Mouse (Mus musculus) kidney, embryonic 14.5 days (tissue): Measurements from ENCODE around the gene Btaf1. TPM values are rescaled to one million over a fixed set of nuclear protein-coding genes. Genes with fewer than 3 reads are reported as not detected.

ENCODE experiments used
- ATAC-seq: fragments of 200-750 bp; cut with Nextera tagmentation; 2 replicates; pipeline ENCODE4 v1.8.0; 2017; ENCODE audit warnings: moderate number of reproducible peaks, mild to moderate bottlenecking, moderate TSS enrichment, moderate library complexity; ENCODE audit not compliant: low FRiP score, low TSS enrichment
- H3K27ac ChIP-seq: fragments of 300-500 bp; sonication (generic); 2 replicates; pipeline ENCODE4 v1.5.1; 2014; ENCODE audit warnings: low read depth, mild to moderate bottlenecking, low read length, moderate library complexity, mixed read lengths
- H3K27me3 ChIP-seq: fragments of 300-500 bp; sonication (generic); 2 replicates; pipeline ENCODE4 v1.6.1; 2014; ENCODE audit warnings: mild to moderate bottlenecking, low read length; ENCODE audit not compliant: control insufficient read depth, insufficient read depth
- H3K36me3 ChIP-seq: fragments of 300-500 bp; sonication (generic); 2 replicates; pipeline ENCODE4 v1.6.1; 2014; ENCODE audit warnings: low read length, mixed read lengths; ENCODE audit not compliant: control insufficient read depth, insufficient read depth
- H3K4me1 ChIP-seq: fragments of 300-500 bp; sonication (generic); 2 replicates; pipeline ENCODE4 v1.6.1; 2014; ENCODE audit warnings: low read length, mixed read lengths; ENCODE audit not compliant: control insufficient read depth, insufficient read depth
- H3K4me2 ChIP-seq: fragments of 300-500 bp; sonication (generic); replicated peaks from 2 replicates; pipeline ENCODE4 v1.6.1; 2014; ENCODE audit warnings: low read depth, mild to moderate bottlenecking, low read length
- H3K4me3 ChIP-seq: fragments of 300-500 bp; sonication (generic); 2 replicates; pipeline ENCODE4 v1.5.1; 2014; ENCODE audit warnings: mild to moderate bottlenecking, low read length
- H3K9ac ChIP-seq: fragments of 300-500 bp; sonication (generic); 2 replicates; pipeline ENCODE4 v1.6.1; 2014; ENCODE audit warnings: low read depth, mild to moderate bottlenecking, low read length, moderate library complexity
- H3K9me3 ChIP-seq: fragments of 300-500 bp; sonication (generic); 2 replicates; pipeline ENCODE4 v1.6.1; 2016; ENCODE audit warnings: low read length; ENCODE audit not compliant: control insufficient read depth
- WGBS: fragments of 180-500 bp; shearing (Covaris S2); extraction: QIAGEN DNeasy Blood & Tissue Kit; methylation state at CpG from one replicate; pipeline ENCODE4 v1.1.7; 2014; 5-methylcytosine and 5-hydroxymethylcytosine counted together
- polyA plus RNA-seq: library from polyadenylated mRNA; unstranded; fragments of >200 nt; fragmentation: Nextera tagmentation; extraction: Ambion mirVana; gene quantifications from 2 replicates; pipeline ENCODE4 v1.2.1, GENCODE M21; 2014

Gene Btaf1
- polyA plus RNA-seq, 1 experiment from 2014 or later: 19.0 TPM

DNA sequence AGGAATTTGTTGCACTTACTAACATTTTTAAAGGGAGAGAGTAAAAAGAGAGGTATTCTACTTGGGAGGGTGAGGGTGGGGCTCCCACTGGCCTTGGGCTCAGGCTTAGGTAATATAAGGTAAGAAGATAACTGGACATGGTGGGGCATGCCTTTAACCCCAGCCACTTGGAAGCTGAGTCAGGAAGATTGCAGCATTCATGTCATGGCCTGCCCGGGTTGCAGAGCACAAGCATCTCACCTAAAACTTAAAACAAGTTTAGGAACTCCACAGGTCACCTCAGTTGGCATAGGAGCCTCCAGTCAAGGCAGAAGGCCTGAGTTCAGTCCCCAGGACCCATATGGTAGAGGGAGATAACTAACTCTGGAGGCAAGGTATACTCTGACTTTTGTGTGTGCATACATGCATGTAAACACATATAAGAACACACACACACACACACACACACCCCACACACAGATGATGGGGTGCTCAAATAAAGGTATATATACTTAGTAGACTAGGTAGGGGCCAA, 8.9 kb upstream of the Btaf1 start:
- Histone ChIP-seq H3K27ac (no peak overlapping the region), H3K27me3 (no peaks in the 10 kb centered on the region), H3K4me2 (no peak overlapping the region), H3K9me3 (no peaks in the 10 kb centered on the region), H3K4me3 (no peak overlapping the region), H3K9ac (no peak overlapping the region), H3K4me1 (peaks cover 6% of the 10 kb centered on the region; the same call in 1 of the 2 replicates), H3K36me3 (no peaks in the 10 kb centered on the region)
- 85% methylated on average over 1 of the region's 1 CpGs for WGBS
- no peak for ATAC-seq

DNA sequence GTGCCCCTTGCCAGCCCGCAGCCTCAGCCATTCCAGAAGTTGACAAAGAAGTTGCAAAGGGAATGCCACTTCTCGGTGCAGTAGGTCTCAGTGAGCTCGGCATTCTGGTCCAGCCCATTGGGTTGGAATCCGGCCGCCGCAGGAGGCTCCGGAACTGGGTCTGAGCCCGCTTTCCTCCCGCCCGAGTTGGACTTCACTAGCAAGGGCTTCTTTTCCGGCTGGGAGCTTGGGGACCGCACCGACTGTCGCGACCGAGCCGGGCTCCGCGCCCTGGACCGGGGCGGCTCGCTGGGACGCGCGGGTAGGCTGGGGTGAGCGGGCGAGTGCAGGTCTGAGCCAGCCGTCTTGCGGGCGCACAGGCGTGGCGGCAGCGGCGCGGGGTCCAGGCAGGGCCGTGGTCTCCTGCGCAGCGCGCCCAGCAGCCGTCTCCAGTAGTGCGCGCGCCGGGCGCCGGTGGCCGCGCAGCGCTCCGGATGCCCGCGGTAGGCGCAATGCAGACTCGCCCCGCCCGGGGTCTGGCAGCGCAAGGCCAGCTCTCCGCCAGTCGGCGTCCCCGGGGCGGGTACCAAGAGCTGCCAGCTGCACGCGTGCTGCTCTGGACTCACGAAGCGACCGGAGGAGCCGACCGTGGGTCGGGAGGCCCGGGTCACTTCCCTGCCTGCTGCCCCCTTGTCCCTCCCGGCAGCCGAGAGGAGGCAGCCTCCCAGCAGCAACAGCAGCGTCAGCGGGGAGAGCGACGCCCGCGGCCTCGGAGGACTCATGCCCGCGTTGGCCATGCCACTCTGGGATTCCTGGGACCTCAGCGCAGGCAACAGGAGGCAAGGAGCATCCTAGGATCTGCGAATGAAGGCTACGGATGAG, 7.2 kb upstream of the Btaf1 start:
- Histone ChIP-seq H3K27me3 (no peaks in the 10 kb centered on the region), H3K36me3 (no peaks in the 10 kb centered on the region), H3K4me1 (peaks cover 6% of the 10 kb centered on the region; the same call in 1 of the 2 replicates), H3K4me2 (peak overlapping the region; percentile 57), H3K27ac (peak overlapping the region; percentile 89), H3K9ac (peak overlapping the region; percentile 88), H3K4me3 (peak overlapping the region; percentile 90), H3K9me3 (no peaks in the 10 kb centered on the region)
- WGBS: under 1% methylated on average over 83 of the region's 85 CpGs
- peak; percentile 90 for ATAC-seq

GRCm38 (mm10) chr19:36919466-36919865, 6.4 kb upstream of the Btaf1 start, which contains the start of gene Fgfbp3:
Fgfbp3 (minus strand) TSS chr19:36919615.
- H3K36me3 ChIP-seq: no peaks in the 10 kb centered on the region
- no peaks in the 10 kb centered on the region for H3K27me3 ChIP-seq
- peak within 1 kb of the TSS; percentile 89 for H3K27ac ChIP-seq
- peak within 1 kb of the TSS; percentile 90 for H3K4me3 ChIP-seq
- H3K9ac ChIP-seq: peak within 1 kb of the TSS; percentile 88
- no peak for ATAC-seq
- WGBS: 9% methylated on average over 12 of the region's 12 CpGs
- H3K4me1 ChIP-seq: peaks cover 6% of the 10 kb centered on the region; the same call in 1 of the 2 replicates
- H3K9me3 ChIP-seq: no peaks in the 10 kb centered on the region
- H3K4me2 ChIP-seq: peak within 1 kb of the TSS; percentile 57

GRCm38 (mm10) chr19:36922015-36922414, 3.9 kb upstream of the Btaf1 start:
- no peak for ATAC-seq
- H3K27me3 ChIP-seq: no peaks in the 10 kb centered on the region
- no peak overlapping the region for H3K27ac ChIP-seq
- H3K4me2 ChIP-seq: no peak overlapping the region
- H3K36me3 ChIP-seq: no peaks in the 10 kb centered on the region
- 53% methylated on average over 2 of the region's 2 CpGs for WGBS
- H3K4me3 ChIP-seq: no peak overlapping the region
- H3K9me3 ChIP-seq: no peaks in the 10 kb centered on the region
- peaks cover 10% of the 10 kb centered on the region for H3K4me1 ChIP-seq
- H3K9ac ChIP-seq: no peak overlapping the region

DNA sequence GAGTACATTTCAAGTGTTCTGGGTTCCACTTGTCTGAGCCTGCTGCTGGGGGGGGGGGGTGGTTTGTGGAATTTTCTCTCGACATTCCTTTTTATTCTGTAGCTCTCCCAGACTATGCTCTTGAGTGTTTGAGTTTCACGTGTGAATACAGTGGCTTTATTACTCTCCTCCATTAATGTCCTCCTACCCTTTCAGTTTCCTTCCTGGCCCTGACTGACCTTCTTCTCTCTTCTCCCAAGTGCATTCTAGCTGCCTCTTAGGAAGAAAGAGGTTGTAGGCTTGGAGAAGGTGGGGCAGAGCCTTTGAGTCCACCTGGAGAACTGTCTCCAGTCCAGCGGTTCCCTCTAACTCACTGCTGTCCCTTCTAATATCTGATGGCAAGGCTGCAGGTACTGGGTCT, 2.9 kb upstream of the Btaf1 start:
- Histone ChIP-seq H3K9ac (no peak overlapping the region), H3K36me3 (no peaks in the 10 kb centered on the region), H3K9me3 (no peaks in the 10 kb centered on the region), H3K4me2 (no peak overlapping the region), H3K4me1 (peaks cover 18% of the 10 kb centered on the region), H3K4me3 (no peak overlapping the region), H3K27ac (no peak overlapping the region), H3K27me3 (no peaks in the 10 kb centered on the region)
- 60% methylated on average over 3 of the region's 3 CpGs for WGBS
- ATAC-seq: no peak

GRCm38 (mm10) chr19:36926553-36927236, 816 bp downstream of the Btaf1 start:
- no peaks in the 10 kb centered on the region for H3K36me3 ChIP-seq
- peak overlapping the region; percentile 92 for H3K27ac ChIP-seq
- peaks cover 12% of the 10 kb centered on the region for H3K4me1 ChIP-seq
- H3K4me3 ChIP-seq: peak overlapping the region; percentile 93
- H3K9ac ChIP-seq: peak overlapping the region; percentile 89
- H3K4me2 ChIP-seq: peak overlapping the region; percentile 81
- ATAC-seq: no peak
- H3K27me3 ChIP-seq: no peaks in the 10 kb centered on the region
- 2% methylated on average over 26 of the region's 26 CpGs for WGBS
- no peaks in the 10 kb centered on the region for H3K9me3 ChIP-seq

GRCm38 (mm10) chr19:36927800-36928361, 2.0 kb downstream of the Btaf1 start:
- Histone ChIP-seq H3K27ac (no peak overlapping the region), H3K4me2 (peak overlapping the region; percentile 81; the same call in 1 of the 2 replicates), H3K36me3 (no peaks in the 10 kb centered on the region), H3K9me3 (no peaks in the 10 kb centered on the region), H3K4me1 (peaks cover 12% of the 10 kb centered on the region), H3K27me3 (no peaks in the 10 kb centered on the region), H3K4me3 (peak overlapping the region; percentile 93; the same call in 1 of the 2 replicates), H3K9ac (no peak overlapping the region; the same call in 1 of the 2 replicates)
- 85% methylated on average over 6 of the region's 6 CpGs for WGBS
- no peak for ATAC-seq

- no peak for ATAC-seq
- Histone ChIP-seq H3K4me1 (peaks cover 12% of the 10 kb centered on the region), H3K27ac (no peak overlapping the region), H3K36me3 (no peaks in the 10 kb centered on the region), H3K27me3 (no peaks in the 10 kb centered on the region), H3K9me3 (no peaks in the 10 kb centered on the region), H3K4me3 (no peak overlapping the region), H3K9ac (no peak overlapping the region), H3K4me2 (no peak overlapping the region)
Observed at GRCm38 (mm10) chr19:36929816-36930215, 3.9 kb downstream of the Btaf1 start.
